Mouse (Mus musculus) erythroblast, embryonic 14.5 days (primary cell): ENCODE measurements around the gene Coq9.

ENCODE experiments used
- GATA1 ChIP-seq: IDR thresholded peaks from 2 replicates; pipeline ENCODE4 v1.6.1; 2012; ENCODE audit warnings: low read length, inconsistent platforms, mixed read lengths
- TAL1 ChIP-seq: IDR thresholded peaks from 3 replicates; pipeline ENCODE4 v1.6.1; 2012; ENCODE audit warnings: low read length, inconsistent platforms, mixed read lengths

- no peak for TF ChIP-seq GATA1
- TF ChIP-seq TAL1: no peak
Observed at GRCm38 (mm10) chr8:94876197-94876730, 38.1 kb downstream of the Coq9 start, which contains the start of gene Dok4.
